Mouse (Mus musculus): ENCODE measurements around the gene Pkdcc.

- TF ChIP-seq POLR2A (IDR thresholded peaks at IDR 0.05; ENCODE audit: low read depth, low read length) (no peak), CTCF (conservative IDR thresholded peaks at IDR 0.05; ENCODE audit: insufficient read depth, insufficient read length, low read depth, low read length) (no peak)
Observed at GRCm38 (mm10) chr17:83215529-83216244, 595 bp downstream of the Pkdcc start.
